Mouse (Mus musculus): ENCODE measurements around the gene Lmtk2. TPM values are rescaled to one million over a fixed set of nuclear protein-coding genes. Genes with fewer than 3 reads are reported as not detected.

Lmtk2 gene
- total RNA-seq, 2 experiments from 2014 or later: 8.2 to 8.5 TPM

GRCm38 (mm10) chr5:144165756-144166155 lies 65.5 kb downstream of the Lmtk2 start:
- no peak for ATAC-seq (replicated peaks; ENCODE audit: poor library complexity)

- ATAC-seq (replicated peaks; ENCODE audit: poor library complexity): no peak
Measured at GRCm38 (mm10) chr5:144169275-144169975, 69.2 kb downstream of the Lmtk2 start.

GRCm38 (mm10) chr5:144173648-144174047 lies 73.4 kb downstream of the Lmtk2 start:
- no peak for ATAC-seq (replicated peaks; ENCODE audit: poor library complexity)

GRCm38 (mm10) chr5:144178216-144178615 lies 78.0 kb downstream of the Lmtk2 start:
- no peak for ATAC-seq (replicated peaks; ENCODE audit: poor library complexity)

GRCm38 (mm10) chr5:144181249-144181648 lies 81.0 kb downstream of the Lmtk2 start:
- ATAC-seq (replicated peaks; ENCODE audit: poor library complexity): peak; percentile 70

- ATAC-seq (replicated peaks; ENCODE audit: poor library complexity): peak; percentile 26; the same call in 1 of the 2 replicates
Measured at GRCm38 (mm10) chr5:144182542-144183247, 82.5 kb downstream of the Lmtk2 start.

- no peak for ATAC-seq (replicated peaks; ENCODE audit: poor library complexity)
Measured at GRCm38 (mm10) chr5:144183248-144183559, 83.0 kb downstream of the Lmtk2 start.

- peak; percentile 63 for ATAC-seq (replicated peaks; ENCODE audit: poor library complexity)
Measured at GRCm38 (mm10) chr5:144183647-144184335, 83.6 kb downstream of the Lmtk2 start.

- ATAC-seq (replicated peaks; ENCODE audit: poor library complexity): no peak
Measured at GRCm38 (mm10) chr5:144184350-144185045, 84.3 kb downstream of the Lmtk2 start.

- no peak for ATAC-seq (replicated peaks; ENCODE audit: poor library complexity)
Measured at GRCm38 (mm10) chr5:144188422-144188821, 88.2 kb downstream of the Lmtk2 start.

- no peak for ATAC-seq (replicated peaks; ENCODE audit: poor library complexity)
Measured at GRCm38 (mm10) chr5:144189327-144189726, 89.1 kb downstream of the Lmtk2 start.

GRCm38 (mm10) chr5:144189950-144190583 lies 89.8 kb downstream of the Lmtk2 start, which contains the start of gene Bhlha15:
TSS of gene Bhlha15 (plus strand) at chr5:144190286.
- peak; percentile 81 for ATAC-seq (replicated peaks; ENCODE audit: poor library complexity)

- ATAC-seq (replicated peaks; ENCODE audit: poor library complexity): no peak
Measured at GRCm38 (mm10) chr5:144191026-144191425, 90.8 kb downstream of the Lmtk2 start.

GRCm38 (mm10) chr5:144192673-144193072 lies 92.4 kb downstream of the Lmtk2 start:
- ATAC-seq (replicated peaks; ENCODE audit: poor library complexity): no peak

- ATAC-seq (replicated peaks; ENCODE audit: poor library complexity): no peak
Measured at GRCm38 (mm10) chr5:144194416-144194815, 94.2 kb downstream of the Lmtk2 start.

GRCm38 (mm10) chr5:144195567-144195966 lies 95.3 kb downstream of the Lmtk2 start:
- ATAC-seq (replicated peaks; ENCODE audit: poor library complexity): no peak

- no peak for ATAC-seq (replicated peaks; ENCODE audit: poor library complexity)
Measured at GRCm38 (mm10) chr5:144200616-144201015, 100.4 kb downstream of the Lmtk2 start.

GRCm38 (mm10) chr5:144202430-144202829 lies 102.2 kb downstream of the Lmtk2 start:
- ATAC-seq (replicated peaks; ENCODE audit: poor library complexity): no peak

- ATAC-seq (replicated peaks; ENCODE audit: poor library complexity): no peak
Measured at GRCm38 (mm10) chr5:144203398-144203959, 103.2 kb downstream of the Lmtk2 start.

- no peak for ATAC-seq (replicated peaks; ENCODE audit: poor library complexity)
Measured at GRCm38 (mm10) chr5:144204303-144204702, 104.1 kb downstream of the Lmtk2 start.
